Mouse (Mus musculus): ENCODE results near the gene Prr5.

Prr5 gene

GRCm38 (mm10) chr15:84680545-84681454 lies 11.4 kb downstream of the Prr5 start:
- DNase-seq (ENCODE audit: low spot score in 2 of 2) = peak; percentile 51 to 83

- DNase-seq (ENCODE audit: low spot score in 2 of 2) = peak in 1 of 2 experiments; percentile 56
Measured at GRCm38 (mm10) chr15:84681455-84682193, 12.2 kb downstream of the Prr5 start.

DNA sequence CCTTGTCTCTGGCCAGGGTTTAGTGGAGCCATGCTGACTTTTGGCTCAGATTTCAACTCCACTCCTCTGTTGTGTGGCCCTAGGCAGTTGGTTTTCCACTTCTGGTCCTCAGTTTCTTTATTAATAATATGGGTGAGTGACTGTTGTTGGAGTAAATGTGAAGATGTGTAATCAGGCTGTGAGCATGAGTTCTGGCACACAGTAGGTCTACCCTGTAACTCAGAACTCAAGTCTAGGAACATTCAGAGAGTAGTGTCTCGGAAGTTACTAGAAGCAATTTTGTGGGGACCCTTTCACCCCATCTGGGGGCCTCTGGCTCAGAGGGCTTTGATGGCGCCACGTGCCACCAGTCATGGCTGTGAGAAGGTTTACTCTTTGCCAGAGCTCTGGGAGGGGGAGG lies 12.8 kb downstream of the Prr5 start:
- no peak for DNase-seq (ENCODE audit: low spot score in 2 of 2)

GRCm38 (mm10) chr15:84682821-84683220 lies 13.4 kb downstream of the Prr5 start:
- no peak for DNase-seq (ENCODE audit: low spot score in 2 of 2)

GRCm38 (mm10) chr15:84684520-84684919 lies 15.1 kb downstream of the Prr5 start:
- no peak for DNase-seq (ENCODE audit: low spot score in 2 of 2)

DNA sequence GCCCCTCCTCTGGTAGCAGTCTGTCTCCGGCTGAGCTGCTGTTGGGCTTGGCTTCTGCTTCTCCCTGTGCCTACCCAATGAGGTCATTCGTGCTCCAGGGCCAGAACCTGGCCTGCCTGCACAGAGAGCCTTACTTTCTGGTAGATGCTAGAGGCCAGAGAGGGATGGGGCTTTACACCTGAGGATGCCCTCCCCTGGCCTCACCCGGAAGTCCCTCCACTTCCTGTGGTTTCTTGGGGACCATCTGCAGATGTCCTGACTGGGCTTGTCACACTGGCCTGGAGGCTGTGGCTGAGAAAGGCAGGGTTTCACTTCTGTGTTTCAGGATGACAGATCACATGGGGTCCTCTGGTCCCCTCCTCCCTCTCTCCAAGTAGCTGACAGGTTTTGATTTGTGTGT lies 16.0 kb downstream of the Prr5 start:
- DNase-seq (ENCODE audit: low spot score in 2 of 2) = no peak

DNA sequence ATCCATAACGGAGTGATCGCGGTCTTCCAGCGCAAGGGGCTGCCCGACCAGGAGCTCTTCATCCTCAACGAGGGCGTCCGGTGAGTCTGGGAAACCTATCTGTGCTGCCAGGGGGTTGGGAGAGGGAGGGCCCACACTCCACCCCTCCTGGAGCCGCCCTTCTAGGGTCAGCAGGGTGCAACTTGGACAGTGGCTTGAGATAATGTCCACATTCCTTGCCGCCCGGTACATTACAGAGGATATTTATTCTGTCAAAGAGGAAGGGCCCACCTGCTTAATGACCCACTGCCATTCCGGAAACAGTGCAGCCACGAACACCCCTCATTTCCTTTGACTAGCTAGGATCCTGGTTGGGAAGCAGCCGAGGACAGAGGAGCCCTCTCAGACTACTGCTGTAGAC lies 18.5 kb downstream of the Prr5 start:
- DNase-seq (ENCODE audit: low spot score in 2 of 2) = no peak

GRCm38 (mm10) chr15:84689356-84689755 lies 19.9 kb downstream of the Prr5 start:
- DNase-seq (ENCODE audit: low spot score in 2 of 2) = no peak

- DNase-seq (ENCODE audit: low spot score in 2 of 2) = no peak
Measured at GRCm38 (mm10) chr15:84691513-84691912, 22.1 kb downstream of the Prr5 start.

GRCm38 (mm10) chr15:84692645-84693044 lies 23.2 kb downstream of the Prr5 start:
- no peak for DNase-seq (ENCODE audit: low spot score in 2 of 2)

DNA sequence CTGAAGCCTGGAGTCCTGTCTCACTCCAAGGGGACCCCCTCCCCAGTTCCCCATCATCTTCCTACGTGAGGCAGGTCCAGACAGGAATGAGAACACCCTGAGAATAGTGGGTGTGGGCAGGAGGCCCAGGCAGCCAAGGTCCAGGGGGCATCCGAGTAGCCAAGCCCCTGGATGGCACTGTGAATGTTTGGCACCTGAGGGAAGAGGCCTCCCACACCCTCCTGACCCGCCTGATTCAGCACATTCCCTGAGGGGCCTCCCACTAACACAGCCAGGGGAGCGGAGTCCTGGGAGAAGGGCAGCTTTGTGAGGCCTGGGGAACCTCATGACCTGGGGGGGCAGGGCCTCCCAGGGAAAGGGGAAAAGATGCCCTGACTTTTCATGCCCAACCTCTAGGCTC lies 26.6 kb downstream of the Prr5 start:
- DNase-seq (ENCODE audit: low spot score in 2 of 2) = no peak

- DNase-seq (ENCODE audit: low spot score in 2 of 2) = peak; percentile 41 to 63
Measured at GRCm38 (mm10) chr15:84697611-84698011, 28.2 kb downstream of the Prr5 start.

DNA sequence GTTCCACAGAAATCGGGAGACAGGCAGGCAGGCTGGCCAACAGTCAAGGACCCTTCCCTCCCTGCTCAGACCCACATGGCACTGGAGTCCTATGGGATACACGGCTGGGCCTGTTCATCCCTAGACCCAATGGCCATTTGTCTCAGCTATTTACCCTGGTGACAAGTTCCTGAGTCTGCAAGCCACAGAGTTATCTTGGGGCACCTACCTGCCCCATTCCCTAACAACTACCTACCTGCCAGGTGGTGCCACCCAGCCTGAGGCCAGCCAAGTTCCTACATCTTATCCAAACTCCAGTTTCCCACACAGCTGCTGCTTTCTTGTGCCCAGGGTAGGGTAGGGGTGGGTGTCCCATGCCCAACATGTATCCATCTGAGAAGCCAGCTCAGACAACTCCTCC lies 28.8 kb downstream of the Prr5 start:
- DNase-seq (ENCODE audit: low spot score in 2 of 2) = no peak

DNA sequence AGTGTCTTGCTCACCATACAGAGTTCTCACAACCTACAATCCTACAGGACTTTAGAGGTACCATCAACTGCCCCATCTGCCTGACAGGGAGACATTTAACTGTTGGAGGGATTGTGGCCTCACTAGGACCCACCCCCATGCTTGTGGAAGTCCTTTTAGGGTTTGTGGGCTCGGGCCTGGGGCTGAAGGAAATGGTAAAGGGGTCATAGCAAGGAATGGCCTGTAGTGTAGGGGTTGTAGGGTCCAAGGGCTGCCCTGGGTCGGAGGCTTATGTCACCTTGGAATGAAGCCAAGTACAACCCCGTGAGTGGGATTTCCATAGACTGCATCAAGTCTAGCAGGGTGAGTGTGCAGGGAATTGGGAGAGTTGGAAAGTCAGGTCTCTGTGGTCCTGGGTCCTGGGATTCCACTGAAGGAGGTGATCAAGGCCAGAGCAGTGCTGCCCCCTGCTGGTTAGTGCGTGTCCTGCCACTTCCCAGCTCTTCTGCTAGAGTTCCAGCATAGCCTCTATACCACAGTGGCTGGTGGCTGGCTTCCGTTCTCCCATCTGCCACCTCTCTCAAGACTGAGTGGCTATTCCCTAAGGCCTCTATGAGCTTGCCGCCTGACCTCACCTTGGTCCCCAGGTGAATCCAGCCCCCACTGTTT lies 30.9 kb downstream of the Prr5 start:
- DNase-seq (ENCODE audit: low spot score in 2 of 2) = peak; percentile 58 to 74

GRCm38 (mm10) chr15:84701947-84702346 lies 32.5 kb downstream of the Prr5 start:
- peak in 1 of 2 experiments; percentile 34 for DNase-seq (ENCODE audit: low spot score in 2 of 2)

DNA sequence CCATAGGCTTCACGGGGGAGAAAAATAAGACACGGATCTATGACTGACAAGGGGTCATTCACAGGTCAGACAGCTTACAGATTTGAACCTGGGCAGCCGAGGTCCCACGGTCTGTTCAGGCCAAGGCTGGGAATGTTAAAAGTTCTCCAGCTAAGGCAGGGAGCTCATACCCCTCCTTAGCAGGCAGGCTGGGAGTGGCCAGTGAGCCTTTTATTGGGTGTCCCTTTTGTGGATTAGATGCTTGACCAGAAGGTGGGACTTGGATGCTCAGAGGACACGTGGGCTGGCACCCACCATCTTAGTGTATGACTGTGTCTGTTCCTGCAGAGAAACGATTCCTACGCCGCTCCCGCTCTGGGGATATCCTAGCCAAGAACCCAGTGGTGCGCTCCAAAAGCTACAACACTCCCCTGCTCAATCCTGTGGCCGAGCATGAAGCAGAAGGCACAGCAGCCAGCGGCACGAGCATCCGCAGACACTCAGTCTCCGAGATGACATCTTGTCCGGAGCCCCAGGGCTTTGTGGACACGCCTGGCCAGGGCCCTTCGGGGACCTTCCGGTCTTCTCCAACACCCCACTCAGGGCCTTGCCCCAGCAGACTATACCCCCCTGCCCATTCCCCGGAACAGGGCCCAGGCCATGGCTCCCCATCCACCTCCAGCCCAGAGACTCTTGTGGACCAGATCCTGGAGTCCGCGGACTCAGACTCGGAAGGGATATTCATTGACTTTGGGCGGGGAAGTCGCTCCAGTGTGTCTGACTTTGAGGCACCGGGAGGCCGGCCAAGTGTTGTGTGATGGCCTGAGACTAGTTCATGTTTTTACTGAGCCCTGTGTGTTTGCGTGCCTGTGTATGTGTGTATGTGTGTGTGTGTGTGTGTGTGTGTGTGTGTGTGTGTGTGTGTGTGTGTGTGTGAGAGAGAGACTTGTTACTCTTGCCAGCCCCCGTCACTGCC lies 33.2 kb downstream of the Prr5 start:
- no peak for DNase-seq (ENCODE audit: low spot score in 2 of 2)

- no peak for DNase-seq (ENCODE audit: low spot score in 2 of 2)
Measured at GRCm38 (mm10) chr15:84703992-84704391, 34.6 kb downstream of the Prr5 start.

DNA sequence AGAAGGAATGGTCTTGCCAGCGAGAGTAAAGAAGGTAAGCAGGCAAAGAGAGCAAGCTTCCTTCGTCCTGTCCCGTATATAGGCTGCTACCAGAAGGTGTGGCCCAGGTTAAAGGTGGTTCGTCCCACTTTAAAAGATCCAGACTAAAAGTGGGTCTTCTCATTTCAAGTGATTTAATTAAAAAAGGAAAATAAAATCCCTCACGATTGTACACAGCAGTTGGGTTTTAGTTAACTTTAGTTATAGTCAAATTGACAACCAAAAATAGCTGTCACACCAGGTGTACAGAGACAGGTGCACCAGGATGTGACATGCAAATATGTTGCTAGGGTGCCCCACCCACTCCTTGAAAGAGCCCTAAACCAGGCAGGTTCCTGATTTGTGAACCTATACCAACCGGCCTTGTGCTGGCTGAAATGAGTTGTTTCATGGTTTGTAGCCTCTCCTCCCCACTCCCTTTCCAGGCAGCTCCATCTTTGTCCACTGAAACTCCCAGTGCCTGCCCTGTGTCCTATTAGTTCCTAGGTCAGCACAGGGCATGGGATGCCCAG lies 36.0 kb downstream of the Prr5 start:
- DNase-seq (ENCODE audit: low spot score in 2 of 2) = no peak

DNA sequence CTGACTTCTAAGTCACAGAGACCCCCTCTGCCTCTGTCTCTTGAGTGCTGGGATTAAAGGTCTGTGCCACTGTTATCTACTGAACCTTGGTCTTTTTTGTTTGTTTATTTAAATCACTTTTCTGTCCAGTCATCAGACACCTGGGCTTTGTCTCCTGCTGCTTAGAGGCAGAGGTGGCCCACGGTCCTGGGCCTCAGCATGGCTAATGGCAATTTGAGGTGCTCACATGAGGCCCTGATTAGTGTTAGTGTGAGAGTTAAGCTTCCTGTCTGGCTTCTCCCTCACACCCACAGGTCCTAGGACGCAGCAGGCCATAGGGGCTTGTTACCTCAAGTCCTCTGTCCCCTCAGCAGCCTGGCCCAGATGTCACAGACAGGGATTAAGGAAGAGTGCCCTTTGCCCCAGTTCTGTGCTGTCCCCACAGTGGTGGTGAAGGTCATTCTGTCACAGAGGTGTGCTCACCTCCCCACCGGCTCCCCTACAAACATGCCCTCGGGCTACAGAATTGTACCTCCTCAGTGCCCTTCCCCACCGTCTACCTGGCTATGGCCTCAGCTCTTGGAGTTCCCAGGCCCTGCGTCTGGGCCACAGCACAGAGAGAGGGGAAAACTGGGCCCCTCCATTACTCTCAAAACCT lies 37.7 kb downstream of the Prr5 start:
- DNase-seq (ENCODE audit: low spot score in 2 of 2) = no peak
